Mouse (Mus musculus): ENCODE results near the gene Gm21800. TPM values are rescaled to one million over a fixed set of nuclear protein-coding genes. Genes with fewer than 3 reads are reported as not detected.
"Not testable (repeated sequence)": the region's sequence is repeated elsewhere in the genome, so short reads cannot be mapped to it uniquely, and the experiment has no call there.

Gm21800 gene
- not detected in 2 replicates for polyA plus RNA-seq (2015; fragmentation: Nextera tagmentation; extraction: Ambion mirVana)

- H3K4me2 ChIP-seq (replicated peaks); H3K4me3 ChIP-seq (replicated peaks); H3K27me3 ChIP-seq; H3K9ac ChIP-seq; ATAC-seq (ENCODE audit: insufficient number of reproducible peaks, low FRiP score, low TSS enrichment, low read depth); H3K9me3 ChIP-seq (replicated peaks); H3K27ac ChIP-seq (replicated peaks); H3K36me3 ChIP-seq; H3K4me1 ChIP-seq: not testable (repeated sequence)
- 81% methylated on average over 2 of the region's 3 CpGs for WGBS
These were observed at the start of gene Gm21800 for GRCm38 (mm10) chrY:41406198-41406597. Gene Gm21800, plus strand, starts transcription at chrY:41406498.
